Mouse (Mus musculus) erythroblast, embryonic 14.5 days (primary cell): ENCODE results near the gene Olfml2b. TPM values are rescaled to one million over a fixed set of nuclear protein-coding genes. Genes with fewer than 3 reads are reported as not detected.

ENCODE experiments used
- H3K27me3 ChIP-seq: 2 replicates; pipeline ENCODE4 v1.6.1; 2012; ENCODE audit warnings: inconsistent platforms; ENCODE audit not compliant: control insufficient read depth
- H3K36me3 ChIP-seq: 2 replicates; pipeline ENCODE4 v1.6.1; 2012; ENCODE audit warnings: mild to moderate bottlenecking, inconsistent platforms; ENCODE audit not compliant: control insufficient read depth
- H3K4me1 ChIP-seq: 2 replicates; pipeline ENCODE4 v1.6.1; 2012; ENCODE audit warnings: inconsistent platforms; ENCODE audit not compliant: control insufficient read depth
- H3K4me3 ChIP-seq: replicated peaks from 2 replicates; pipeline ENCODE3; 2012; ENCODE audit warnings: moderate library complexity, mild to moderate bottlenecking, inconsistent platforms
- H3K9me3 ChIP-seq: 2 replicates; pipeline ENCODE4 v1.6.1; 2012; ENCODE audit warnings: low read length, inconsistent platforms, mixed read lengths; ENCODE audit not compliant: control insufficient read depth
- GATA1 ChIP-seq: IDR thresholded peaks from 2 replicates; pipeline ENCODE4 v1.6.1; 2012; ENCODE audit warnings: low read length, inconsistent platforms, mixed read lengths
- TAL1 ChIP-seq: IDR thresholded peaks from 3 replicates; pipeline ENCODE4 v1.6.1; 2012; ENCODE audit warnings: low read length, inconsistent platforms, mixed read lengths
- polyA plus RNA-seq: library from polyadenylated mRNA; stranded (reverse); fragments of >175 nt; gene quantifications from 2 replicates; pipeline ENCODE4 v1.2.3, GENCODE M21; 2012

Olfml2b gene
- polyA plus RNA-seq, 1 experiment, result not detected

- Histone ChIP-seq H3K4me3 (no peak overlapping the region), H3K9me3 (no peaks in the 10 kb centered on the region), H3K4me1 (peaks cover 50% of the 10 kb centered on the region), H3K27me3 (no peaks in the 10 kb centered on the region), H3K36me3 (no peaks in the 10 kb centered on the region; the same call in 1 of the 2 replicates)
- TF ChIP-seq GATA1 (no peak), TAL1 (no peak)
Measured at GRCm38 (mm10) chr1:170611631-170612030, 32.7 kb upstream of the Olfml2b start.

GRCm38 (mm10) chr1:170612968-170613872, 31.1 kb upstream of the Olfml2b start:
- no peaks in the 10 kb centered on the region for H3K9me3 ChIP-seq
- H3K4me3 ChIP-seq, result no peak overlapping the region
- TF ChIP-seq TAL1 (no peak), GATA1 (no peak)
- peaks cover 51% of the 10 kb centered on the region for H3K4me1 ChIP-seq
- H3K27me3 ChIP-seq, result no peaks in the 10 kb centered on the region
- H3K36me3 ChIP-seq, result no peaks in the 10 kb centered on the region; the same call in 1 of the 2 replicates

GRCm38 (mm10) chr1:170619686-170620374, 24.5 kb upstream of the Olfml2b start:
- TF ChIP-seq GATA1, result no peak
- no peak for TF ChIP-seq TAL1
- H3K36me3 ChIP-seq, result peaks cover 6% of the 10 kb centered on the region
- peaks cover 6% of the 10 kb centered on the region for H3K9me3 ChIP-seq
- peaks cover 43% of the 10 kb centered on the region for H3K4me1 ChIP-seq
- H3K27me3 ChIP-seq, result no peaks in the 10 kb centered on the region
- no peak overlapping the region for H3K4me3 ChIP-seq

- TF ChIP-seq TAL1, result peak; percentile 79
- TF ChIP-seq GATA1, result peak; percentile 89
- Histone ChIP-seq H3K27me3 (no peaks in the 10 kb centered on the region), H3K4me1 (peaks cover 39% of the 10 kb centered on the region), H3K36me3 (peaks cover 6% of the 10 kb centered on the region), H3K9me3 (peaks cover 12% of the 10 kb centered on the region), H3K4me3 (peak overlapping the region; percentile 36)
Measured at GRCm38 (mm10) chr1:170622934-170623333, 21.4 kb upstream of the Olfml2b start.

GRCm38 (mm10) chr1:170623432-170623831, 20.9 kb upstream of the Olfml2b start:
- TF ChIP-seq TAL1, result no peak
- TF ChIP-seq GATA1, result no peak
- Histone ChIP-seq H3K4me1 (peaks cover 39% of the 10 kb centered on the region), H3K36me3 (peaks cover 6% of the 10 kb centered on the region), H3K9me3 (peaks cover 16% of the 10 kb centered on the region), H3K27me3 (no peaks in the 10 kb centered on the region), H3K4me3 (peak overlapping the region; percentile 36)

GRCm38 (mm10) chr1:170630489-170630888, 13.8 kb upstream of the Olfml2b start:
- Histone ChIP-seq H3K4me3 (no peak overlapping the region), H3K9me3 (peaks cover 10% of the 10 kb centered on the region), H3K4me1 (peaks cover 22% of the 10 kb centered on the region), H3K36me3 (no peaks in the 10 kb centered on the region), H3K27me3 (peaks cover 2% of the 10 kb centered on the region; the same call in 1 of the 2 replicates)
- no peak for TF ChIP-seq TAL1
- TF ChIP-seq GATA1, result no peak

- TF ChIP-seq GATA1 (no peak), TAL1 (no peak)
- Histone ChIP-seq H3K4me3 (no peak overlapping the region), H3K27me3 (peaks cover 2% of the 10 kb centered on the region; the same call in 1 of the 2 replicates), H3K4me1 (peaks cover 22% of the 10 kb centered on the region), H3K9me3 (peaks cover 10% of the 10 kb centered on the region), H3K36me3 (no peaks in the 10 kb centered on the region)
Measured at GRCm38 (mm10) chr1:170631571-170631970, 12.8 kb upstream of the Olfml2b start.

- TF ChIP-seq GATA1 (no peak), TAL1 (no peak)
- no peaks in the 10 kb centered on the region for H3K36me3 ChIP-seq
- peaks cover 22% of the 10 kb centered on the region for H3K4me1 ChIP-seq
- peaks cover 8% of the 10 kb centered on the region for H3K9me3 ChIP-seq
- no peak overlapping the region for H3K4me3 ChIP-seq
- H3K27me3 ChIP-seq, result peaks cover 2% of the 10 kb centered on the region; the same call in 1 of the 2 replicates
Measured at GRCm38 (mm10) chr1:170632385-170632784, 11.9 kb upstream of the Olfml2b start.

- H3K9me3 ChIP-seq, result peaks cover 5% of the 10 kb centered on the region
- H3K27me3 ChIP-seq, result peaks cover 2% of the 10 kb centered on the region; the same call in 1 of the 2 replicates
- peaks cover 22% of the 10 kb centered on the region for H3K4me1 ChIP-seq
- TF ChIP-seq GATA1 (no peak), TAL1 (no peak)
- no peak overlapping the region for H3K4me3 ChIP-seq
- H3K36me3 ChIP-seq, result no peaks in the 10 kb centered on the region
Measured at GRCm38 (mm10) chr1:170632856-170633255, 11.5 kb upstream of the Olfml2b start.
